Mouse (Mus musculus): ENCODE measurements at regions not wholly inside any gene's neighbourhood (a gene's known extent, or its start where the extent isn't known, plus 50 kb on each side); places are given as distances from the start of the nearest gene placed in this dataset.
A peak's percentile ranks its signal among the peaks of the same experiment; 100 is the strongest.

DNA sequence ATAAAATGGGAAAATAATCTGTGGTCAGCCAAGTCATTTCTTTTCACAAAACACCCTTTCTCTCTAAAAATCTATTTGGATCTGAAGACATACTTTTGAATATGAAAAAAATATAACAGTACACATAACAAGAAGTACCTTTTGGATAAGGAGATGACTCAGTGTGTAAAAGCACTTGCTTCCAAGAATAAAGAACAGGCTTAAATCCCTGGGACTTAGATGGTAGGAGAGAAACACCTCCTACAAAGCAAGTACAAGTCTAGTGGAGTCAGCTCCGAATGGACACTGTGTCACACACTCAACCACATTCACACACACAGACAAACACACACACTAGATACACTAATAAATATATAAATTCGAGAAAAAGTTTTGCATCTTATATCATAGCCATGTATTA is 1041.8 kb downstream of the D3Ertd751e start:
- H3K36me3 ChIP-seq (ENCODE audit: control insufficient read depth, insufficient read depth, low read length) = no peaks in the 10 kb centered on the region
- no peaks in the 10 kb centered on the region for H3K27me3 ChIP-seq (ENCODE audit: control insufficient read depth, insufficient read depth, low read length)
- H3K9me3 ChIP-seq (ENCODE audit: control insufficient read depth, low read length) = no peaks in the 10 kb centered on the region
- 68% methylated on average over 2 of the region's 2 CpGs for WGBS
- DNase-seq (ENCODE audit: low spot score) = no peak
- H3K4me2 ChIP-seq (ENCODE audit: low read depth, severe bottlenecking) = no peak overlapping the region
- no peak overlapping the region for H3K4me3 ChIP-seq (ENCODE audit: low read depth, low read length)
- no peaks in the 10 kb centered on the region for H3K4me1 ChIP-seq (ENCODE audit: control insufficient read depth, insufficient read depth, low read length)
- no peak overlapping the region for H3K27ac ChIP-seq (replicated peaks; ENCODE audit: low read depth, low read length)
- no peak for ATAC-seq (ENCODE audit: insufficient number of reproducible peaks, low FRiP score, low TSS enrichment, low read depth)
- no peak overlapping the region for H3K9ac ChIP-seq (ENCODE audit: low read length)

DNA sequence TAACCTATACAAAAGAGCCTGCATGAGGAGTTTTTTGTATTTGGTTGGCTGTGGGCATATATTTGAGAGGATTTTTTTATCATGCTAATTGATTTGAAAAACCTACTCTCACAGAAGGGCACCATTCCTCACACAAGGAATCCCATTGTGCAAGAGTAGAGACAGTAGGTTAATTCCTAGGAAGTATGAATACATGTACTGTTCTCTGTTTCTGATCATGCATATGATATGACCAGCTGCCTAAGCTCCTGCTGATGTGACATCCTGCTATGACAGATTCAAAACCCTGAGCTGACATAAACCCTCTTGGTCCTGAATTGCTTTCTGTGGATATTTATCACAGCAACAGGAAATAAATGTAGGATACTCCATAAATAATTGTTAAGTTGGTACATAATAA is 1048.0 kb downstream of the D3Ertd751e start:
- no peak overlapping the region for H3K4me3 ChIP-seq (ENCODE audit: low read depth, low read length)
- H3K27ac ChIP-seq (replicated peaks; ENCODE audit: low read depth, low read length) = no peak overlapping the region
- ATAC-seq (ENCODE audit: insufficient number of reproducible peaks, low FRiP score, low TSS enrichment, low read depth) = no peak
- no peak for DNase-seq (ENCODE audit: low spot score)
- no peak overlapping the region for H3K9ac ChIP-seq (ENCODE audit: low read length)
- H3K36me3 ChIP-seq (ENCODE audit: control insufficient read depth, insufficient read depth, low read length) = no peaks in the 10 kb centered on the region
- no peak overlapping the region for H3K4me2 ChIP-seq (ENCODE audit: low read depth, severe bottlenecking)
- no peaks in the 10 kb centered on the region for H3K4me1 ChIP-seq (ENCODE audit: control insufficient read depth, insufficient read depth, low read length)
- H3K27me3 ChIP-seq (ENCODE audit: control insufficient read depth, insufficient read depth, low read length) = no peaks in the 10 kb centered on the region
- H3K9me3 ChIP-seq (ENCODE audit: control insufficient read depth, low read length) = no peaks in the 10 kb centered on the region

DNA sequence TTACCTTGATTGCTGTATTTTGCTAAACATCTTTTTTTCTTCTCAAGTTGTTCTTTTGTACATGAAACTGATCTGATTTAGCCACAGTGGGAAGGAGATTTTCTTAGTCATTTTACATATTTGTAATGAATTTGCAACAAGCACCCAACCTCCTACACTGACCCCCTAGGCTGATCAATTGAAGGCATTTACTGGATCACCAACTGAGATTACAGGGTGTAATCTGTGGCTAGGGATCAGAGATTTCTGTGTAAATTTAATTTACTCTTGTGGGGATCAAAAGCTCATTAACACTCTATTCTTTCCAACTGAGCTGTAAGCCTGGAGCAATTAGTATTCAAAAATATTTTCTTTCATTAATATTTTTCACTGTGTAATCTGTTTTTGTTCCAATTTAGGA is 1049.5 kb downstream of the D3Ertd751e start:
- Histone ChIP-seq H3K4me3 (ENCODE audit: low read depth, low read length) (no peak overlapping the region), H3K36me3 (ENCODE audit: control insufficient read depth, insufficient read depth, low read length) (no peaks in the 10 kb centered on the region), H3K9ac (ENCODE audit: low read length) (no peak overlapping the region), H3K27ac (replicated peaks; ENCODE audit: low read depth, low read length) (no peak overlapping the region), H3K4me2 (ENCODE audit: low read depth, severe bottlenecking) (no peak overlapping the region), H3K9me3 (ENCODE audit: control insufficient read depth, low read length) (no peaks in the 10 kb centered on the region), H3K4me1 (ENCODE audit: control insufficient read depth, insufficient read depth, low read length) (no peaks in the 10 kb centered on the region), H3K27me3 (ENCODE audit: control insufficient read depth, insufficient read depth, low read length) (no peaks in the 10 kb centered on the region)
- DNase-seq (ENCODE audit: low spot score) (no peak), ATAC-seq (ENCODE audit: insufficient number of reproducible peaks, low FRiP score, low TSS enrichment, low read depth) (no peak)

DNA sequence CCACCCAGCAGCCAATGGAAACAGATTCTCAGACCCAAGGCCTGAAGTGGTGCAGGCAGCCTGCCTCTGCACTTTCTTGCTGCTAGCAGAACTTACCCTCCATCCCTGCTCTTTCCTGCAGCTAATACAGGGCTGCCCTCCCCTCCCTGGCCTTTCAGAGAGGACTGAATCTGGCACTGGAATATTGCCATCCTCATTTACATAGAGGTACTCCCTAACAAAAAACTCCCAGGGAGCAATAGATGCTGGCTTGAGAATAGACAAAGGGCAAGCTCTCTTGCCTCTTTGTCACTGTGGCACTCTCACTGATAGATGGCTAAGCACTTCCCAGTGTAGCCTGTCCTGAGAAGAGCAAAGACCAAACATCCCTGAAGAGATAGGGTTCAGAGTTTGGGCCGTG is 1088.0 kb downstream of the D3Ertd751e start:
- H3K27ac ChIP-seq (replicated peaks; ENCODE audit: low read depth, low read length) = no peak overlapping the region
- WGBS = 54% methylated on average over 1 of the region's 1 CpGs
- H3K9ac ChIP-seq (ENCODE audit: low read length) = no peak overlapping the region
- H3K4me3 ChIP-seq (ENCODE audit: low read depth, low read length) = no peak overlapping the region
- no peak for ATAC-seq (ENCODE audit: insufficient number of reproducible peaks, low FRiP score, low TSS enrichment, low read depth)
- no peaks in the 10 kb centered on the region for H3K36me3 ChIP-seq (ENCODE audit: control insufficient read depth, insufficient read depth, low read length)
- H3K4me2 ChIP-seq (ENCODE audit: low read depth, severe bottlenecking) = no peak overlapping the region
- no peaks in the 10 kb centered on the region for H3K9me3 ChIP-seq (ENCODE audit: control insufficient read depth, low read length)
- no peak for DNase-seq (ENCODE audit: low spot score)
- no peaks in the 10 kb centered on the region for H3K27me3 ChIP-seq (ENCODE audit: control insufficient read depth, insufficient read depth, low read length)
- no peaks in the 10 kb centered on the region for H3K4me1 ChIP-seq (ENCODE audit: control insufficient read depth, insufficient read depth, low read length)

DNA sequence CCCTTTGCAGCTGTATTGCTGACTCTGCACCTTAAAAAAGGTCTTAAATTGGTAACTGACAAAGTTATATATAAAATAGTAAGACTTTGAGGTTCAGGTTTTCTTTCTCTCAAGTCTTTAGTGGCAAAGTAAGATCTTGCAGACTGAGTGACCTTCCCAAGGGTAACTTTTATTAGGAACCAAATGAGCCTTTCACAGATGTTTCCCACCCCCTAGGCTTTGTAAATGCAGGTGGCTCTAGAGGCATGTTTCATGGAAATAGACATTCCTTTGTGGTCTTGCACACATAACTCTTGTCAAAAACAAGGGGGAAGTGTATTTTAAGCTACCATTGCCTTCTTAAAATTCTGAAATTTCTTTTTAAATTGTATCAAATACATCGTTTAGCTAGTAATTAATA is 1125.0 kb downstream of the D3Ertd751e start:
- Histone ChIP-seq H3K9ac (ENCODE audit: low read length) (no peak overlapping the region), H3K4me3 (ENCODE audit: low read depth, low read length) (no peak overlapping the region), H3K27me3 (ENCODE audit: control insufficient read depth, insufficient read depth, low read length) (no peaks in the 10 kb centered on the region), H3K36me3 (ENCODE audit: control insufficient read depth, insufficient read depth, low read length) (no peaks in the 10 kb centered on the region), H3K4me1 (ENCODE audit: control insufficient read depth, insufficient read depth, low read length) (no peaks in the 10 kb centered on the region), H3K9me3 (ENCODE audit: control insufficient read depth, low read length) (no peaks in the 10 kb centered on the region), H3K4me2 (ENCODE audit: low read depth, severe bottlenecking) (no peak overlapping the region), H3K27ac (replicated peaks; ENCODE audit: low read depth, low read length) (no peak overlapping the region)
- 0 out of 2 replicates have a peak, but pooled peaks have one; percentile 47 for ATAC-seq (ENCODE audit: insufficient number of reproducible peaks, low FRiP score, low TSS enrichment, low read depth)
- WGBS = 82% methylated on average over 1 of the region's 1 CpGs
- no peak for DNase-seq (ENCODE audit: low spot score)

DNA sequence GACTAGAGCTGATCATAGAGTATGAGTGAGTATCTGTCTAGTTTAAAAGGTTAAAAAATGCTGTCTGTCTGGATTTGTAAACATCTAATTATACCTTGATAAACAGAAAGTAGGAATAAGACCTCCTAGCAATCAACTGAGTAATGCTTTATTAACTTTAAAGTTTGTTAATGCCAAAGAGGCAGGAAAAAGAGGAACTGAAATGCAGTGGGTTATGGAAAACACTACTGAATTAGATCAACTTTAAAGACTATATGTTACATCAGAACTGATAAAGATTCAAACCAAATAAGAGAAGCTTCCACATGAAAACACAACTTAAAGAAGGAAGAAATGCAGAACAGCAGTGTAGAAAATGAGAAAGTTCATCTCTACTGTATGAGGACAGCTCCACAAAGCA is 1136.6 kb downstream of the D3Ertd751e start:
- DNase-seq (ENCODE audit: low spot score) (no peak), ATAC-seq (ENCODE audit: insufficient number of reproducible peaks, low FRiP score, low TSS enrichment, low read depth) (no peak)
- Histone ChIP-seq H3K27ac (replicated peaks; ENCODE audit: low read depth, low read length) (no peak overlapping the region), H3K9ac (ENCODE audit: low read length) (no peak overlapping the region), H3K4me3 (ENCODE audit: low read depth, low read length) (no peak overlapping the region), H3K27me3 (ENCODE audit: control insufficient read depth, insufficient read depth, low read length) (no peaks in the 10 kb centered on the region), H3K36me3 (ENCODE audit: control insufficient read depth, insufficient read depth, low read length) (no peaks in the 10 kb centered on the region), H3K4me1 (ENCODE audit: control insufficient read depth, insufficient read depth, low read length) (no peaks in the 10 kb centered on the region), H3K9me3 (ENCODE audit: control insufficient read depth, low read length) (no peaks in the 10 kb centered on the region), H3K4me2 (ENCODE audit: low read depth, severe bottlenecking) (no peak overlapping the region)

DNA sequence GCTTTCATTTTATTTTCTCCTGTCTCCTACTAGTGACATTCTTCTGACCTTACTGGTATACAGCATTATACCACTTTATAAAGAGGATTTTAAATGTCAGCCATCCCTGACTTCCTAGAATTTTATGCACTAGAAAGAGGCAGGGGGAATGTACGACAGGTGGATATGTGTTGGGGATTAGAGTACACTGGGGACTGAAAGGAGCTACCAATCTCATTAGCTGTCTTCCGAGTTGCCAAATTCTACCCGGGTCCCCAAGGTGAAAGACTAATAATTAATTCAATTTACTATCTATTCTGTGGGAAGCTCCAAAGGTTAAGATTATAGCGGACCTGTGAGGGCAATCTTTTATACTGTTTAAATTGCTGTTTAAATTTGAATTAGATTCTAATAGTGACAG is 1142.1 kb downstream of the D3Ertd751e start:
- H3K36me3 ChIP-seq (ENCODE audit: control insufficient read depth, insufficient read depth, low read length) = no peaks in the 10 kb centered on the region
- H3K9me3 ChIP-seq (ENCODE audit: control insufficient read depth, low read length) = no peaks in the 10 kb centered on the region
- no peak overlapping the region for H3K9ac ChIP-seq (ENCODE audit: low read length)
- no peak overlapping the region for H3K27ac ChIP-seq (replicated peaks; ENCODE audit: low read depth, low read length)
- no peak overlapping the region for H3K4me2 ChIP-seq (ENCODE audit: low read depth, severe bottlenecking)
- H3K4me1 ChIP-seq (ENCODE audit: control insufficient read depth, insufficient read depth, low read length) = no peaks in the 10 kb centered on the region
- ATAC-seq (ENCODE audit: insufficient number of reproducible peaks, low FRiP score, low TSS enrichment, low read depth) = no peak
- no peak for DNase-seq (ENCODE audit: low spot score)
- H3K4me3 ChIP-seq (ENCODE audit: low read depth, low read length) = no peak overlapping the region
- WGBS = 88% methylated on average over 4 of the region's 4 CpGs
- no peaks in the 10 kb centered on the region for H3K27me3 ChIP-seq (ENCODE audit: control insufficient read depth, insufficient read depth, low read length)

DNA sequence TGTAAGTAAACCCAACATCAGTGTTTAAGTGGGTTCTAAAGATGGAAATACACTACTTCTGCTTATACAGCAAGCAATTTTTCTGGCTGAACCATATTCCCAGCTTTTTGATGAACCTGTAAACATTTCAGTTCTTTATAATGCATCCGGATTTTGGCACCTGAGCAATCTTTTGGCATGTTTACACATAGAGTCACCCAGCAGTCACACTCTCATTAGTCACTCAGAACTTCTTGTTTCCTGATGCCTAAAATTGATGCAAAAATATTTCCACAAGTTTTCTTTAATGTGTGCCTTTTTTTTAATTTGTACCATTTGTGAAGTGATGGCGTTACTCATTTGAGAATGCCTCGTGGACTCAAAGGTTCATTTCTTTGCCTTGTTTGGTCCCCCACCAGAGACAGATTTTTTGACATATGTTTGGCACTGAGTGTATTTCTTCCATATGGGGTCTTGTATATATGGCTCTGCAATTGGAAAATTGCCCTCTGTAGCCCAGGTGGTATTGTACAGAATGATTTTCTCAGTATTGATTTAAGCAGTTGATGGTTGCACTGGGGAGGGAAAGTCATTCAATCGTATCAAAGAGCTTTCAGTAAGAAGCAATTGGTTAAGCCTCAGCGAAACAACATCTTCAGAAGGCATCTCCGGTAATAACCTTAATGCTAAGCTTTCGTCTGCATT is 1149.7 kb downstream of the D3Ertd751e start:
- ATAC-seq (ENCODE audit: insufficient number of reproducible peaks, low FRiP score, low TSS enrichment, low read depth) (no peak), DNase-seq (ENCODE audit: low spot score) (no peak)
- H3K9ac ChIP-seq (ENCODE audit: low read length) = no peak overlapping the region
- 88% methylated on average over 7 of the region's 7 CpGs for WGBS
- no peaks in the 10 kb centered on the region for H3K4me1 ChIP-seq (ENCODE audit: control insufficient read depth, insufficient read depth, low read length)
- H3K9me3 ChIP-seq (ENCODE audit: control insufficient read depth, low read length) = no peaks in the 10 kb centered on the region
- no peaks in the 10 kb centered on the region for H3K36me3 ChIP-seq (ENCODE audit: control insufficient read depth, insufficient read depth, low read length)
- no peaks in the 10 kb centered on the region for H3K27me3 ChIP-seq (ENCODE audit: control insufficient read depth, insufficient read depth, low read length)
- no peak overlapping the region for H3K27ac ChIP-seq (replicated peaks; ENCODE audit: low read depth, low read length)
- H3K4me2 ChIP-seq (ENCODE audit: low read depth, severe bottlenecking) = no peak overlapping the region
- no peak overlapping the region for H3K4me3 ChIP-seq (ENCODE audit: low read depth, low read length)

DNA sequence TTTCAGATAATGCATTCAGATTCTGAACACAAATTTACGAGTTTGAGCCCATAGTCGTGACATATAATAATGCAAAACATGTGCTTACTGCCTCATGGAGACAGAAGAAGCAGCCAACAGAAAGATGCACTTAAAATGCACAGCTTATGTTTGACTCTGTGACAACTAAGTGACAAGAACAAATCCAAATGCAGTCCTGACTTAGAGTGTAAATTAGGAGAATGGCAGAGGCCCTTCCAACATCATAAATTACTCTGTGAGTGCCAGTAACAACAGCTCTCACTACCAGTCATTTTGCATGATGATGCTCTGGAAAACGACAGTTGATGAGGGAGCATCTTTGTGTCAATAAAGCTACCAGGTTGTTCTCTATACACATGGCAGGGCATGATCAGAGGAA is 1153.4 kb downstream of the D3Ertd751e start:
- no peaks in the 10 kb centered on the region for H3K27me3 ChIP-seq (ENCODE audit: control insufficient read depth, insufficient read depth, low read length)
- DNase-seq (ENCODE audit: low spot score) (no peak), ATAC-seq (ENCODE audit: insufficient number of reproducible peaks, low FRiP score, low TSS enrichment, low read depth) (no peak)
- H3K4me3 ChIP-seq (ENCODE audit: low read depth, low read length) = no peak overlapping the region
- no peak overlapping the region for H3K9ac ChIP-seq (ENCODE audit: low read length)
- no peaks in the 10 kb centered on the region for H3K4me1 ChIP-seq (ENCODE audit: control insufficient read depth, insufficient read depth, low read length)
- H3K9me3 ChIP-seq (ENCODE audit: control insufficient read depth, low read length) = no peaks in the 10 kb centered on the region
- no peak overlapping the region for H3K4me2 ChIP-seq (ENCODE audit: low read depth, severe bottlenecking)
- no peak overlapping the region for H3K27ac ChIP-seq (replicated peaks; ENCODE audit: low read depth, low read length)
- no peaks in the 10 kb centered on the region for H3K36me3 ChIP-seq (ENCODE audit: control insufficient read depth, insufficient read depth, low read length)
- 59% methylated on average over 3 of the region's 3 CpGs for WGBS
